Mouse (Mus musculus): ENCODE measurements at regions not wholly inside any gene's neighbourhood (a gene's known extent, or its start where the extent isn't known, plus 50 kb on each side); places are given as distances from the start of the nearest gene placed in this dataset.

DNA sequence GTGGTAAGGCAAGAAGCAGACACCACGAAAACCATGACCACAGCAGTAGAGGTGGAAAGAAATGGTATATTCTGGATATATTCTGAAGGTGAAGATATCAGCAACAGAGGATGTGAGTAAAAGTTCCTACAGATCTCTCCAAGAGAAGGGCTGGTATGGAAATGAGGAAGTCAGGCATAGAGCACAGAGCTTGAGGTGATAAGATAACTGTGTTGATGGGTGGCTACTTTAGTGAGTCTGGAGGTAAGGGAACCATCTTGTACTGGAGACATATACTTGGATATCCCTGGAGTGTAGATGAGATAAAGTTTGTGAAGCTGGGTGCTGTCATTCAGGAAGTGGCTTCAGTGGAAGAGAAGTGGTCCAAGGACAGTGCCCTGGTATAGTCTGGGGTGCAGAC, 85.5 kb upstream of the Bmp4 start:
- no peaks in the 10 kb centered on the region for H3K36me3 ChIP-seq (ENCODE audit: control insufficient read depth, insufficient read depth, low read length)
- no peak overlapping the region for H3K4me2 ChIP-seq (ENCODE audit: low read depth, low read length)
- WGBS, result 78% methylated on average over 1 of the region's 1 CpGs
- H3K9me3 ChIP-seq (ENCODE audit: control insufficient read depth, low read length), result no peaks in the 10 kb centered on the region
- no peak for ATAC-seq
- no peaks in the 10 kb centered on the region for H3K27me3 ChIP-seq (replicated peaks; ENCODE audit: control insufficient read depth, insufficient read depth, low read length)
- no peak overlapping the region for H3K27ac ChIP-seq (ENCODE audit: low read length)
- H3K4me3 ChIP-seq (ENCODE audit: low read length), result no peak overlapping the region
- no peak overlapping the region for H3K9ac ChIP-seq (ENCODE audit: low read depth, low read length)
- H3K4me1 ChIP-seq (ENCODE audit: control insufficient read depth, insufficient read depth, low read length), result no peaks in the 10 kb centered on the region

DNA sequence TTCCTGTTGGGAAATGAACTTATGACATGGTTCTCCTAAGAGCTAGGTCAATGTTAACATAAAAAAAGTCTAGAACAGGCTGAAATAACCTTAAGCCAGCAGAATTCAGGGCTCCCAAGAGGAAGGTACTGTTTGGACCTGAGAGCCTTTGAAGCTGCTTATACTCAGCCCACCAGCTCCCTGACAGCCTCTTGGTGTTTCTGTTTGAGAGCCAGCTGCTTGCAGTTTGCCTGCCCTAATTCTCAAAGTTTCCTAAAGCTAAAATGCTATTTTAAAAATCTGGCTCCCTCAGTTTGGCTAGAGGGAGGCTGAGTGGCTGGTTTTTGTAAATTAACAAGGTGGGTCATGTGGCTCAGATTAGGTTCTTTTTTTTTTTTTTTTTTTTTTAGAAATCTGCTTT, 72.5 kb upstream of the Bmp4 start:
- Histone ChIP-seq H3K9me3 (ENCODE audit: control insufficient read depth, low read length) (no peaks in the 10 kb centered on the region), H3K4me1 (ENCODE audit: control insufficient read depth, insufficient read depth, low read length) (no peaks in the 10 kb centered on the region), H3K4me2 (ENCODE audit: low read depth, low read length) (no peak overlapping the region), H3K9ac (ENCODE audit: low read depth, low read length) (no peak overlapping the region), H3K36me3 (ENCODE audit: control insufficient read depth, insufficient read depth, low read length) (no peaks in the 10 kb centered on the region), H3K27me3 (replicated peaks; ENCODE audit: control insufficient read depth, insufficient read depth, low read length) (no peaks in the 10 kb centered on the region), H3K4me3 (ENCODE audit: low read length) (no peak overlapping the region), H3K27ac (ENCODE audit: low read length) (no peak overlapping the region)
- no peak for ATAC-seq

DNA sequence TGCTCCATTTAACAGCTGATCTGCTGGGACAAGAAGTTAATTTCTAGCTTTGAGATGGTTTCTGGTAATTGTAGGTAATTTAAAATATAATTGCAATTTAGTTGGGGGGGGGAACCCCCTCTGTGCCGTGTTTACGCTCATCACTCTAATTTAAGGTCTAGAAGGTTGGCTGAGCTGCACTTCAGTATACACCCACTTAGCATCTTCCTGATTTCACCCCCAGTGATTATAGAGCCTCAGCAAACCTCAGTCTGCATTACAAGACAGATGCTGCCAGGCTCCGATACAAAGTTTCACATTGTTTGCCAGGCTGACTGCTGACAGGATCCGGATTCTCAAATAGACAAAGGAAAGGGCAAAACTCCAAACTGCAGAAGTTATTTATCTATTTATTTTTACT, 71.5 kb upstream of the Bmp4 start:
- no peaks in the 10 kb centered on the region for H3K4me1 ChIP-seq (ENCODE audit: control insufficient read depth, insufficient read depth, low read length)
- H3K9me3 ChIP-seq (ENCODE audit: control insufficient read depth, low read length), result no peaks in the 10 kb centered on the region
- no peak overlapping the region for H3K27ac ChIP-seq (ENCODE audit: low read length)
- no peak overlapping the region for H3K4me3 ChIP-seq (ENCODE audit: low read length)
- no peaks in the 10 kb centered on the region for H3K36me3 ChIP-seq (ENCODE audit: control insufficient read depth, insufficient read depth, low read length)
- no peak overlapping the region for H3K4me2 ChIP-seq (ENCODE audit: low read depth, low read length)
- no peak overlapping the region for H3K9ac ChIP-seq (ENCODE audit: low read depth, low read length)
- 74% methylated on average over 4 of the region's 4 CpGs for WGBS
- ATAC-seq, result no peak
- no peaks in the 10 kb centered on the region for H3K27me3 ChIP-seq (replicated peaks; ENCODE audit: control insufficient read depth, insufficient read depth, low read length)

DNA sequence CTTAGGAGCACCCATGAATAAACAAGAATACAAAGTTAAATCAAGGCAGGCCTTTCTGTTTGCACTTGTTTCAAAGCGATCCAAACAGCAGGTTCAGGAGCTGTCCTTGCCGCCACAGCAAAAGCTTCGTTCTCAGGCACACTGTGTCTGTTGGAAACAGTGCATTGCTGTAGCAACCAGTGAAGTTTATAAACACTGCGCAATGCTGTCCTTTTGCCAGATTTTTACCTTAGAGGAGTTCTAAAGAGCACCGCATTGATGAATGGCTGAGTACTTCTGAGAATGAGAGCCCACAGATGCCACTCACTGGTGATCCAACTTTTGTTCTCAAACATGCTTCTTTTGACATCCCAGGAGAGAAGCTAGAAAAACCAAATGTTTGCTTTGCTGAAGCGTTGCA, 64.0 kb upstream of the Bmp4 start:
- Histone ChIP-seq H3K9me3 (ENCODE audit: control insufficient read depth, low read length) (no peaks in the 10 kb centered on the region), H3K4me2 (ENCODE audit: low read depth, low read length) (no peak overlapping the region), H3K4me3 (ENCODE audit: low read length) (no peak overlapping the region), H3K27me3 (replicated peaks; ENCODE audit: control insufficient read depth, insufficient read depth, low read length) (no peaks in the 10 kb centered on the region), H3K9ac (ENCODE audit: low read depth, low read length) (no peak overlapping the region), H3K36me3 (ENCODE audit: control insufficient read depth, insufficient read depth, low read length) (no peaks in the 10 kb centered on the region), H3K4me1 (ENCODE audit: control insufficient read depth, insufficient read depth, low read length) (no peaks in the 10 kb centered on the region), H3K27ac (ENCODE audit: low read length) (no peak overlapping the region)
- 34% methylated on average over 6 of the region's 6 CpGs for WGBS
- no peak for ATAC-seq

DNA sequence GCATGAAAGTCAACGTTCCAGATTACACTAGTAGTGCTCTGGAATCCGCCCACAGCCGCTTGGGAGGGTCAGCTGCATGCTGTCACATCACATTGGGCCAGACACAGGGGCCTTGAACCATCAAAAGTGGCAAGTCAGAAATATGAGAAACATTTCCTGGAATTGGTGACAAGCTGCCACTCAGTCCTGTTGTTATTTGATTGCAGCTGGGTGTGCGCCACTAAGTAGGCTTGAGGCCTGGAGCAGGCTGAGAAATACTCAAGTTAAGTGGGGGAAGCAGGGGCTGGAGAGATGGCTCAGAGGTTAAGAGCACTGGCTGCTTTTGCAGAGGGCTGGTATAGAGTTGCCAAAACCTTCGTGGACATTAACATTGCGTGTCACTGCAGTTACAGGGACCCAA, 51.2 kb upstream of the Bmp4 start:
- H3K4me2 ChIP-seq (ENCODE audit: low read depth, low read length), result no peak overlapping the region
- ATAC-seq, result no peak
- H3K4me1 ChIP-seq (ENCODE audit: control insufficient read depth, insufficient read depth, low read length), result peaks cover 5% of the 10 kb centered on the region; the same call in 1 of the 2 replicates
- no peak overlapping the region for H3K9ac ChIP-seq (ENCODE audit: low read depth, low read length)
- WGBS, result 89% methylated on average over 6 of the region's 6 CpGs
- H3K9me3 ChIP-seq (ENCODE audit: control insufficient read depth, low read length), result no peaks in the 10 kb centered on the region
- H3K27ac ChIP-seq (ENCODE audit: low read length), result no peak overlapping the region
- H3K4me3 ChIP-seq (ENCODE audit: low read length), result no peak overlapping the region
- H3K27me3 ChIP-seq (replicated peaks; ENCODE audit: control insufficient read depth, insufficient read depth, low read length), result no peaks in the 10 kb centered on the region
- H3K36me3 ChIP-seq (ENCODE audit: control insufficient read depth, insufficient read depth, low read length), result no peaks in the 10 kb centered on the region

Data from intestine, embryonic 16.5 days (tissue).